Mouse (Mus musculus) olfactory bulb, adult 2 months (tissue): ENCODE measurements at regions not wholly inside any gene's neighbourhood (a gene's known extent, or its start where the extent isn't known, plus 50 kb on each side); places are given as distances from the start of the nearest gene placed in this dataset.

ENCODE experiments used
- CTCF ChIP-seq: fragments of 200-500 bp; IDR thresholded peaks from 2 replicates; pipeline ENCODE4 v1.5.1; 2012; ENCODE audit warnings: low read depth, mild to moderate bottlenecking, low read length, moderate library complexity; ENCODE audit not compliant: insufficient read depth
- POLR2A ChIP-seq: fragments of 200-500 bp; IDR thresholded peaks from 2 replicates; pipeline ENCODE4 v1.6.1; 2012; ENCODE audit warnings: mild to moderate bottlenecking, low read depth, low read length, moderate library complexity; ENCODE audit not compliant: insufficient read depth

DNA sequence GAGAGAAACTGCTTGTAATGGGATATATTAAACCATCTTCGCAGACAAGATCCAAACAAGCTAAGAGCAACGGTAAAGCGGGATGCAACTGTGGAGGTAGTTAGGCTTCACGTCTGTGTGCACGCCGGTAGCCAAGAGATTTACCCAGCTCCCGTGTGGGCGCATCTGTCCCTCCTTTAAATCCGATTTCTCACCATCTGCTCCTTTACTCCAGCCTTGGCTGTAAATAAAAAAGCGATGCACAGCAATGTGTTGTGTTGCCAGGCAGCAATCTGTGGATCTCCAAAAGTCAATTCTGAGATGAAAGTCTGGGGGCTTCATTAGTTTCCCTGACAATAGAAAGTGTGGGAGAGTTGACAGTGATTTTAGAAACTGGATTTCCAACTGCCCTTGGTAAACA, 57.6 kb upstream of the Ralgps2 start:
- no peak for TF ChIP-seq CTCF
- no peak for TF ChIP-seq POLR2A
